Mouse (Mus musculus): ENCODE data around the gene Sult3a2. TPM values are rescaled to one million over a fixed set of nuclear protein-coding genes. Genes with fewer than 3 reads are reported as not detected.
A peak's percentile ranks its signal among the peaks of the same experiment; 100 is the strongest.
"Not testable (repeated sequence)": the region's sequence is repeated elsewhere in the genome, so short reads cannot be mapped to it uniquely, and the experiment has no call there.

Gene Sult3a2
- polyA plus RNA-seq (2014; fragmentation: Nextera tagmentation; extraction: Ambion mirVana) = not detected in 2 replicates

DNA sequence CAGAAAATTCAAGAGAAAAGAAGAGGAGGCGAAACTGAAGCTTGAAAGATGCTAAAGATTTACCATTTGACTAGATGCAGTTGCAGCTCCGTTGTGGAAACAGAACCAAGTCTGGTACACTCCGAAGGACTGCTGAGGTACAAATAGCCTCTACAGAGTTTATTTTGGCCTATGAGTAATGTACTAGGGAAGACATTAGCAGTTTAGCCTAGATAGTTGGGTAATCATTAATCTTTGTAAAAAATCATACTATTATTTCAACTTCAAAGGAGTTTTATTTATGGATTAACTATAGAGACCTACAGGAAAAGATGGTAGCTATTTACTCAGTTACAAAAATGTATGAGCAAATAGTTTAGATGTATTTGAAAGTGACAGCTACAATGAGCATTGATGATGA, at the start of gene Sult3a2:
Gene Sult3a2 (minus strand): TSS at position 101 of the 400 bp plus-strand sequence.
- 90% methylated on average over 3 of the region's 3 CpGs for WGBS
- DNase-seq (ENCODE audit: low spot score) (no peak), ATAC-seq (ENCODE audit: insufficient number of reproducible peaks, low FRiP score, low TSS enrichment, low read depth) (no peak)
- H3K27ac ChIP-seq (replicated peaks; ENCODE audit: low read depth, low read length) = no peak within 1 kb of the TSS
- H3K27me3 ChIP-seq (ENCODE audit: control insufficient read depth, insufficient read depth, low read length) = no peaks in the 10 kb centered on the region
- no peaks in the 10 kb centered on the region for H3K9me3 ChIP-seq (ENCODE audit: control insufficient read depth, low read length)
- H3K4me1 ChIP-seq (ENCODE audit: control insufficient read depth, insufficient read depth, low read length) = no peaks in the 10 kb centered on the region
- no peak within 1 kb of the TSS for H3K4me2 ChIP-seq (ENCODE audit: low read depth, severe bottlenecking)
- no peak within 1 kb of the TSS for H3K4me3 ChIP-seq (ENCODE audit: low read depth, low read length)
- no peaks in the 10 kb centered on the region for H3K36me3 ChIP-seq (ENCODE audit: control insufficient read depth, insufficient read depth, low read length)
- no peak within 1 kb of the TSS for H3K9ac ChIP-seq (ENCODE audit: low read length)

GRCm38 (mm10) chr10:33820892-33821291, 34.4 kb upstream of the Sult3a2 start:
- DNase-seq (ENCODE audit: low spot score) (no peak), ATAC-seq (ENCODE audit: insufficient number of reproducible peaks, low FRiP score, low TSS enrichment, low read depth) (peak; percentile 73; the same call in 1 of the 2 replicates)
- Histone ChIP-seq H3K27me3 (ENCODE audit: control insufficient read depth, insufficient read depth, low read length) (no peaks in the 10 kb centered on the region), H3K9me3 (ENCODE audit: control insufficient read depth, low read length) (no peaks in the 10 kb centered on the region), H3K4me3 (ENCODE audit: low read depth, low read length) (no peak overlapping the region), H3K4me2 (ENCODE audit: low read depth, severe bottlenecking) (no peak overlapping the region), H3K27ac (replicated peaks; ENCODE audit: low read depth, low read length) (no peak overlapping the region), H3K4me1 (ENCODE audit: control insufficient read depth, insufficient read depth, low read length) (no peaks in the 10 kb centered on the region), H3K36me3 (ENCODE audit: control insufficient read depth, insufficient read depth, low read length) (no peaks in the 10 kb centered on the region), H3K9ac (ENCODE audit: low read length) (no peak overlapping the region)
- WGBS = 88% methylated on average over 3 of the region's 3 CpGs

- H3K9ac ChIP-seq (ENCODE audit: low read length) = no peak overlapping the region
- WGBS = 79% methylated on average over 1 of the region's 1 CpGs
- DNase-seq (ENCODE audit: low spot score) (no peak), ATAC-seq (ENCODE audit: insufficient number of reproducible peaks, low FRiP score, low TSS enrichment, low read depth) (no peak)
- H3K4me2 ChIP-seq (ENCODE audit: low read depth, severe bottlenecking) = no peak overlapping the region
- no peak overlapping the region for H3K27ac ChIP-seq (replicated peaks; ENCODE audit: low read depth, low read length)
- H3K4me1 ChIP-seq (ENCODE audit: control insufficient read depth, insufficient read depth, low read length) = no peaks in the 10 kb centered on the region
- no peaks in the 10 kb centered on the region for H3K27me3 ChIP-seq (ENCODE audit: control insufficient read depth, insufficient read depth, low read length)
- no peak overlapping the region for H3K4me3 ChIP-seq (ENCODE audit: low read depth, low read length)
- H3K9me3 ChIP-seq (ENCODE audit: control insufficient read depth, low read length) = no peaks in the 10 kb centered on the region
- H3K36me3 ChIP-seq (ENCODE audit: control insufficient read depth, insufficient read depth, low read length) = no peaks in the 10 kb centered on the region
Measured at GRCm38 (mm10) chr10:33816923-33817322, 30.4 kb upstream of the Sult3a2 start.

- H3K36me3 ChIP-seq (ENCODE audit: control insufficient read depth, insufficient read depth, low read length) = no peaks in the 10 kb centered on the region
- DNase-seq (ENCODE audit: low spot score) (no peak), ATAC-seq (ENCODE audit: insufficient number of reproducible peaks, low FRiP score, low TSS enrichment, low read depth) (no peak)
- H3K27ac ChIP-seq (replicated peaks; ENCODE audit: low read depth, low read length) = no peak overlapping the region
- no peak overlapping the region for H3K4me2 ChIP-seq (ENCODE audit: low read depth, severe bottlenecking)
- no peaks in the 10 kb centered on the region for H3K27me3 ChIP-seq (ENCODE audit: control insufficient read depth, insufficient read depth, low read length)
- no peaks in the 10 kb centered on the region for H3K9me3 ChIP-seq (ENCODE audit: control insufficient read depth, low read length)
- no peak overlapping the region for H3K4me3 ChIP-seq (ENCODE audit: low read depth, low read length)
- H3K4me1 ChIP-seq (ENCODE audit: control insufficient read depth, insufficient read depth, low read length) = no peaks in the 10 kb centered on the region
- H3K9ac ChIP-seq (ENCODE audit: low read length) = no peak overlapping the region
Measured at GRCm38 (mm10) chr10:33814266-33814665, 27.8 kb upstream of the Sult3a2 start.

DNA sequence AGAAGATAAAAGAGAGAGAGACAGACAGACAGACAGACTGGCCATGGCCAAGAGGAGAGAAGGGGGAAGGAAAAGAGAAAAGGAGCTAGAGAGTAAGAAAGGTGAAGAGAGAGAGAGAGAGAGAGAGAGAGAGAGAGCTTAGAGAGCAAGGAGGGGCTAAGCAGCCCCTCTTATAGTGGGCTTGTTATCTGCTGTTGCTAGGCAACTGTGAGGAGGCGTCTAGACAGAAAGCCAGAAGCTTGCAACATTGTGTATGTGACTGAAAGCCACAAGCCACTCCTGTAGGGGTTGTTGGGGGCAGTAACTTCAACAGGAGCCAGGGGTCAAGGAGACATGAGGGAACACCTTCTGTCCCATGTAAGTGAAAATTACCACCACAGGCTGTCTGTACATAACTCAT, 25.3 kb upstream of the Sult3a2 start:
- no peaks in the 10 kb centered on the region for H3K27me3 ChIP-seq (ENCODE audit: control insufficient read depth, insufficient read depth, low read length)
- no peak overlapping the region for H3K4me3 ChIP-seq (ENCODE audit: low read depth, low read length)
- no peaks in the 10 kb centered on the region for H3K36me3 ChIP-seq (ENCODE audit: control insufficient read depth, insufficient read depth, low read length)
- 26% methylated on average over 1 of the region's 1 CpGs for WGBS
- ATAC-seq (ENCODE audit: insufficient number of reproducible peaks, low FRiP score, low TSS enrichment, low read depth) (no peak), DNase-seq (ENCODE audit: low spot score) (no peak)
- no peaks in the 10 kb centered on the region for H3K9me3 ChIP-seq (ENCODE audit: control insufficient read depth, low read length)
- H3K27ac ChIP-seq (replicated peaks; ENCODE audit: low read depth, low read length) = no peak overlapping the region
- no peak overlapping the region for H3K9ac ChIP-seq (ENCODE audit: low read length)
- no peak overlapping the region for H3K4me2 ChIP-seq (ENCODE audit: low read depth, severe bottlenecking)
- no peaks in the 10 kb centered on the region for H3K4me1 ChIP-seq (ENCODE audit: control insufficient read depth, insufficient read depth, low read length)

DNA sequence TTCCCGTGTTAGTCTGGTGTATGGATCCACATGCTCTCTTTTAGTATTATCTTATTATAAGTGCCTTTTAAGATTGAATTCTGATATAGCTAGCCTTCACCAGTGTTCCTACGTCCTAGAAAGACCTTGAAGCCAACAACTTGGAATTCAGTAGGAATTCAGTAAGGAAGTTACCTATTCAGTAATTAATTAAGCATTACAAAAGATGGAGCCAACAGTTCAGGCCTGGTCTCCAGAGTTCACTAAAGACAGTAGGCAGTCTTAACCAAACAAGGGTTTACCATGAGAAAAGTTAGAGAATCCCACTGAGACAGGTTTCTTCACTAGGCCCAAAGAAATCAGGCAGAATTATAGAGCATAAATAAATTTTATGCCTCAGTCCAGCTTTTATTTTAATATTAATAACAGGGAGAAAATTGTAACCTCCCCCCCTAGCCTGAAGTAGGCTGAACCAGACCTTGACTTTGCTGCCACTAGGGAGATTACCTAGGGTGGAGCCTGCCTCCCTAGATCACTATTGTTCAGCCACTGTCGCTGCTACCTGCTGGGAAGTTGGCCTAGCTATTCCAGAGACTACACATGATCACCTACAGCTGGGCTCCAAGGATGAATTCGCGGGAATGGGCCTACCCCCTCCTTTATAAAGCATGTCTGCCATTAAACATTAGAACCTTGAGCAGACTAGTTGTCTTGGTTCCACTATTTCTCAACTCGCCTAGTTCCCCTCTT, 10.9 kb upstream of the Sult3a2 start:
- not testable (repeated sequence) for H3K9ac ChIP-seq (ENCODE audit: low read length); H3K9me3 ChIP-seq (ENCODE audit: control insufficient read depth, low read length); H3K36me3 ChIP-seq (ENCODE audit: control insufficient read depth, insufficient read depth, low read length); DNase-seq (ENCODE audit: low spot score); H3K4me1 ChIP-seq (ENCODE audit: control insufficient read depth, insufficient read depth, low read length); H3K4me3 ChIP-seq (ENCODE audit: low read depth, low read length); H3K27me3 ChIP-seq (ENCODE audit: control insufficient read depth, insufficient read depth, low read length); H3K27ac ChIP-seq (replicated peaks; ENCODE audit: low read depth, low read length); H3K4me2 ChIP-seq (ENCODE audit: low read depth, severe bottlenecking); ATAC-seq (ENCODE audit: insufficient number of reproducible peaks, low FRiP score, low TSS enrichment, low read depth)
- WGBS = 81% methylated on average over 6 of the region's 6 CpGs

- DNase-seq (ENCODE audit: low spot score); H3K9me3 ChIP-seq (ENCODE audit: control insufficient read depth, low read length); H3K4me2 ChIP-seq (ENCODE audit: low read depth, severe bottlenecking); H3K9ac ChIP-seq (ENCODE audit: low read length); H3K36me3 ChIP-seq (ENCODE audit: control insufficient read depth, insufficient read depth, low read length); ATAC-seq (ENCODE audit: insufficient number of reproducible peaks, low FRiP score, low TSS enrichment, low read depth); H3K27ac ChIP-seq (replicated peaks; ENCODE audit: low read depth, low read length); H3K4me3 ChIP-seq (ENCODE audit: low read depth, low read length); H3K27me3 ChIP-seq (ENCODE audit: control insufficient read depth, insufficient read depth, low read length); H3K4me1 ChIP-seq (ENCODE audit: control insufficient read depth, insufficient read depth, low read length): not testable (repeated sequence)
- WGBS = 85% methylated on average over 4 of the region's 4 CpGs
Measured at GRCm38 (mm10) chr10:33796269-33796915, 9.9 kb upstream of the Sult3a2 start.

DNA sequence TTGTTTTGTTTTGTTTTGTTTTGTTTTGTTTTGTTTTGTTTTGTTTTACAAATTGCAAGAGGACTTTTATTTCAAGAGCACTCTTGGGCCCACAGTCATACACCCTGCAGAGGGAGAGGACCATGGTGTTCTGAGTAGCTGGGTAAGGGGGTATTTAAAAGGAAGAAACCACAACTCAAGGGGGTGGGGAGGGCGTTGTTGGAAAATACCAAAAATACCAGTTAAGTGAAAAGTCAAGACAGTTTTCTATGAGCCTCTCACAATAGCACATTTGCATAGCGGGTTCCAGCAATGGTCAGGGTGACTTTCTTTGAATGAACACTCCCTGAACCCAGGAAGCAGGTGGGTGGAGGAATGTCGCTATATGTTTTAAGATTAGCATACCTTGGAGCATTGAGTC, 5.7 kb upstream of the Sult3a2 start:
- ATAC-seq (ENCODE audit: insufficient number of reproducible peaks, low FRiP score, low TSS enrichment, low read depth); H3K27ac ChIP-seq (replicated peaks; ENCODE audit: low read depth, low read length); H3K36me3 ChIP-seq (ENCODE audit: control insufficient read depth, insufficient read depth, low read length); H3K27me3 ChIP-seq (ENCODE audit: control insufficient read depth, insufficient read depth, low read length); DNase-seq (ENCODE audit: low spot score); H3K9ac ChIP-seq (ENCODE audit: low read length); H3K4me3 ChIP-seq (ENCODE audit: low read depth, low read length); H3K4me1 ChIP-seq (ENCODE audit: control insufficient read depth, insufficient read depth, low read length); H3K4me2 ChIP-seq (ENCODE audit: low read depth, severe bottlenecking); H3K9me3 ChIP-seq (ENCODE audit: control insufficient read depth, low read length): not testable (repeated sequence)
- WGBS = 80% methylated on average over 3 of the region's 3 CpGs

Measured in limb, embryonic 11.5 days (tissue).